Mouse (Mus musculus) spleen, adult 2 months (tissue): Measurements from ENCODE around the gene Epn3.

ENCODE experiments used
- CTCF ChIP-seq: fragments of 200-500 bp; IDR thresholded peaks from 2 replicates; pipeline ENCODE4 v1.5.1; 2011; ENCODE audit warnings: mild to moderate bottlenecking, inconsistent platforms; ENCODE audit not compliant: insufficient read depth, insufficient read length, insufficient replicate concordance; ENCODE audit errors: extremely low read depth
- POLR2A ChIP-seq: fragments of 200-500 bp; IDR thresholded peaks from 2 replicates; pipeline ENCODE4 v1.6.1; 2011; ENCODE audit warnings: low read depth, low read length, inconsistent platforms

- TF ChIP-seq POLR2A (no peak), CTCF (no peak)
These were observed 24.1 kb downstream of the Epn3 start for GRCm38 (mm10) chr11:94475722-94476121.
